Mouse (Mus musculus) limb, embryonic 10.5 days (tissue): Measurements from ENCODE around the gene Rps28. TPM values are rescaled to one million over a fixed set of nuclear protein-coding genes. Genes with fewer than 3 reads are reported as not detected.
"Not testable (repeated sequence)": the region's sequence is repeated elsewhere in the genome, so short reads cannot be mapped to it uniquely, and the experiment has no call there.

ENCODE experiments used
- DNase-seq: peaks from one replicate; pipeline ENCODE4 v3.0.0-alpha.2; 2017; ENCODE audit warnings: low spot score
- H3K27ac ChIP-seq: fragments of 300-500 bp; sonication (generic); 2 replicates; pipeline ENCODE4 v1.5.1; 2016; ENCODE audit warnings: mild to moderate bottlenecking
- H3K27me3 ChIP-seq: fragments of 300-500 bp; sonication (generic); 2 replicates; pipeline ENCODE4 v1.6.1; 2016; ENCODE audit warnings: low read depth, mild to moderate bottlenecking; ENCODE audit not compliant: poor library complexity, severe bottlenecking
- H3K36me3 ChIP-seq: fragments of 300-500 bp; sonication (generic); 2 replicates; pipeline ENCODE4 v1.6.1; 2016; ENCODE audit warnings: mild to moderate bottlenecking, moderate library complexity
- H3K4me1 ChIP-seq: fragments of 300-500 bp; sonication (generic); 2 replicates; pipeline ENCODE4 v1.6.1; 2016
- H3K4me3 ChIP-seq: fragments of 300-500 bp; sonication (generic); 2 replicates; pipeline ENCODE4 v1.5.1; 2016; ENCODE audit warnings: mild to moderate bottlenecking, moderate library complexity
- H3K9me3 ChIP-seq: fragments of 300-500 bp; sonication (generic); replicated peaks from 2 replicates; pipeline ENCODE4 v1.6.1; 2016; ENCODE audit warnings: mild to moderate bottlenecking
- WGBS: fragments of 180-500 bp; shearing (Covaris S2); methylation state at CpG from one replicate; pipeline ENCODE4 v1.1.7; 2016; 5-methylcytosine and 5-hydroxymethylcytosine counted together
- polyA plus RNA-seq: library from polyadenylated mRNA; unstranded; fragments of >200 nt; fragmentation: Nextera tagmentation; extraction: Ambion mirVana; gene quantifications from 2 replicates; pipeline ENCODE4 v1.2.1, GENCODE M21; 2016

Rps28 gene
- polyA plus RNA-seq, 1 experiment from 2014 or later = 867 TPM

DNA sequence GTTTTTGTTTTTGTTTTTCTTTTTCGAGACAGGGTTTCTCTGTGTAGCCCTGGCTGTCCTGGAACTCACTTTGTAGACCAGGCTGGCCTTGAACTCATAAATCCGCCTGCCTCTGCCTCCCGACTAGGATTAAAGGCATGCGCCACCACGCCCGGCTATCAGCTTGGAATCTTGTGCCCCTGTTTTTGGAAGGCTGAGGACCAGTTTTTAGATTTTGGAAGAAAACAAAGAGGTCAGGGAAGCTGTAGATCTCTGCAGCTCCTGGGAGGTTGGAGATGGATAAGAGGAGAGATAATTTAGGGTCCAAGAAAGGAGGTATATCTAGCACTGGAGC lies 602 bp upstream of the Rps28 start:
- DNase-seq, H3K9me3 ChIP-seq, H3K27me3 ChIP-seq: not testable (repeated sequence)
- WGBS = 5% methylated on average over 6 of the region's 6 CpGs
- peak overlapping the region; percentile 78 for H3K4me3 ChIP-seq
- peaks cover 69% of the 10 kb centered on the region for H3K36me3 ChIP-seq
- H3K27ac ChIP-seq = peak overlapping the region; percentile 89
- peaks cover 31% of the 10 kb centered on the region for H3K4me1 ChIP-seq

DNA sequence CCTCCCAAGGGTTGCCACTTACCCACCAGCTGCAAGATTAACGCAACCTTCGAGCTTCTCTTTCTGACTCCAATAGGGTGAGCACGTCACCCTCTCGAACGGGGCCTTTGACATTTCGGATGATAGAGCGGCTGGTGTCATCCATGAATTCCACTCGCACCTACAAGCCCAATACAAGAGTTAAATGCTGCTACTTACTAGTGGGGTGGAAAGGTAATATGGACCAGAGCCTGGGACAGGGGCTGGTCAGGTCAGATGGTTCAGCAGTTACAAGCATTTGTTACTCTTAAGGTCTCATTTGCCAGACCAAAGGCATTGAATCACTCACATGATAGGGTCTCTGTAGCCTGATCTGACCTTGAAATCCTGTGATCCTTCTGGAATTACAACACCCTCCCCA lies 1.2 kb downstream of the Rps28 start:
- DNase-seq, H3K27me3 ChIP-seq, H3K9me3 ChIP-seq: not testable (repeated sequence)
- Histone ChIP-seq H3K27ac (peak overlapping the region; percentile 89), H3K36me3 (peaks cover 69% of the 10 kb centered on the region), H3K4me1 (peaks cover 39% of the 10 kb centered on the region), H3K4me3 (peak overlapping the region; percentile 78)
- WGBS = 86% methylated on average over 8 of the region's 8 CpGs

DNA sequence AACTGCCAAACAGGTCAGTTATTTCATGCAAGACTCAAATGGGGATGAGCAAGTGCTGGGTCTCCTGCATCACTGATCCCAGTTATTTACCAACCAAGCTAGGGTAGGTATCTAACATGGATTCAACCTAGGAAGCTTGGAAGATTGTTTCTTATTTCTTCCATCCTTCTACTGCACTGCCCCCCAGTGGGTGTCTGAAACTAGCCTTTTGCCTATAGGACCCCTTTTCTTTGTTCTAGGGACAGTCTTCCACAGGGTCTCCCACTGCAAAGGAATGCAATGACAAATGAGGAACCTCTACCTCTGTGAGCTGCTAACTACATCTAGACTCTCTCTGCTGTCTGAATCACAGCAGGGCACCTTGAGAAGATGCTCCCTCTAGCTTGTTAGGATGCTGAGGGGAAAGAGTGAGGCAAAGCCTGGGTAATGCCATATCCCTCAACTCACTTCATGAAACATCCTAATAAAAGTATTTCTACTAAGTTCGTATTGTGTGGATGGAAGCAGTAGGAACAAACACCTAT lies 1.9 kb downstream of the Rps28 start:
- Histone ChIP-seq H3K36me3 (peaks cover 68% of the 10 kb centered on the region), H3K27me3 (no peaks in the 10 kb centered on the region), H3K27ac (no peak overlapping the region), H3K4me1 (peaks cover 46% of the 10 kb centered on the region), H3K9me3 (no peaks in the 10 kb centered on the region), H3K4me3 (peak overlapping the region; percentile 78)
- DNase-seq = no peak
- 88% methylated on average over 1 of the region's 1 CpGs for WGBS

DNA sequence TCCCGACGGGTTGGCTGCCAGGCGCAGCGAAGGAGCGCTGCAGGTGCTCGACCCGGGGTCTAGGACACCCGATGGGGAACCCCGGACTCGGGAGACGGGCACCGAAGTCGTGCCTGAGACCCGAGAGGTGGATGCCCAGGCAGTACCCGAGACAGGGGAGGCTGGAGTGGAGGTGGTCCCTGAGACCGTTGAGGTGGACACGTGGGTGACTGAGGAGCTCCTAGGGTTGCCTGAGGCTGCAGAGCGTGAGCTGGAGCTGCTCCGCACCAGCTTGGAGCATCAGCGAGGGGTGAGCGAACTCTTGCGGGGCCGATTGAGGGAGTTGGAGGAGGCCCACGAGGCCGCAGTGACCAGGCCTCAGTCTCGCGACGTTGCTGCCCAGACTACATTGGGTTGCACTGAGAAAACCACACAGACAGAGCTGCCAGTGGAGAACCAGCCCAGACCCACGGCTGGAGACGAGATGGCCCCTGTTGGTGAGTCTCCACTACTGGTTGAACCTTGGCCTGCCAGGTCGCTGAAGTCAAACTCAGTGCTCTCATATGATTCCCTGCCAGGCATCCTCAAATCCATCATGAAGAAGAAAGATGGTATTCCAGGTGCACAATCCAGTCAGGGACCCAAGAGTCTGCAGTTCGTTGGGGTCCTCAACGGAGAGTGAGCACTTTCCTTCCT lies 6.3 kb downstream of the Rps28 start:
- H3K36me3 ChIP-seq = peaks cover 60% of the 10 kb centered on the region
- H3K27me3 ChIP-seq = no peaks in the 10 kb centered on the region
- H3K4me3 ChIP-seq = peak overlapping the region; percentile 69
- H3K27ac ChIP-seq = peak overlapping the region; percentile 92
- H3K9me3 ChIP-seq = no peaks in the 10 kb centered on the region
- 22% methylated on average over 33 of the region's 33 CpGs for WGBS
- peaks cover 41% of the 10 kb centered on the region for H3K4me1 ChIP-seq
- no peak for DNase-seq

DNA sequence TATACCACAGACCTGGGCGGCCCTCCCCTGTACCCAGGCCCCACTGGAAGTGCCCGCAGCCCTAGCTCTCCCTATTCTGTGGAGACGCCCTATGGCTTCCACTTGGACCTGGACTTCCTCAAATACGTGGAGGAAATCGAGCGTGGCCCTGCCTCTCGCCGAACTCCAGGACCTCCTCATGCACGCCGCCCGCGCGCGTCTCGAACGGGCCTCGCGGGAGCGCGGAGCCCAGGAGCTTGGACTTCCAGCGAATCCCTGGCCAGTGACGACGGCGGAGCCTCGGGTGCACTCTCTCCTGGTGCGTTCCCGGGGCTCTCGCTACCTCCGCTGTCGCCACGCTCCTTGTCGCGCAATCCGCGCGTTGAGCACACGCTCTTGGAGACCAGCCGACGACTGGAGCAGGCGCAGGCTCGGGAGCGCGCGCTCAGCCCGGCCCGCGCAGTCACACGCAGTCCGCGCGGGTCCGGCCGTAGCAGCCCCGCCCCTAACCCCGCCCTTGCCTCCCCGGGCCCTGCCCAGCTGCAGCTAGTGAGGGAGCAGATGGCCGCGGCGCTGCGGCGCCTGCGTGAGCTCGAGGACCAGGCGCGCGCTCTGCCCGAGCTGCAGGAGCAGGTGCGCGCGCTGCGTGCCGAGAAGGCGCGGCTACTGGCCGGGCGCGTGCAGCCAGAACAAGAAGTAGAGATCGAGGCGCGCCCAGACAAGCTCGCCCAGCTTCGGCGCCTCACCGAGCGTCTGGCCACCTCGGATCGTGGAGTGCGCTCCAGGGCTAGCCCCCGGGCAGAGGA lies 7.0 kb downstream of the Rps28 start:
- H3K27me3 ChIP-seq = no peaks in the 10 kb centered on the region
- DNase-seq = peak; percentile 97
- H3K36me3 ChIP-seq = peaks cover 52% of the 10 kb centered on the region
- H3K4me1 ChIP-seq = peaks cover 38% of the 10 kb centered on the region
- H3K4me3 ChIP-seq = peak overlapping the region; percentile 69
- H3K27ac ChIP-seq = peak overlapping the region; percentile 92
- no peaks in the 10 kb centered on the region for H3K9me3 ChIP-seq
- WGBS = 1% methylated on average over 88 of the region's 89 CpGs

DNA sequence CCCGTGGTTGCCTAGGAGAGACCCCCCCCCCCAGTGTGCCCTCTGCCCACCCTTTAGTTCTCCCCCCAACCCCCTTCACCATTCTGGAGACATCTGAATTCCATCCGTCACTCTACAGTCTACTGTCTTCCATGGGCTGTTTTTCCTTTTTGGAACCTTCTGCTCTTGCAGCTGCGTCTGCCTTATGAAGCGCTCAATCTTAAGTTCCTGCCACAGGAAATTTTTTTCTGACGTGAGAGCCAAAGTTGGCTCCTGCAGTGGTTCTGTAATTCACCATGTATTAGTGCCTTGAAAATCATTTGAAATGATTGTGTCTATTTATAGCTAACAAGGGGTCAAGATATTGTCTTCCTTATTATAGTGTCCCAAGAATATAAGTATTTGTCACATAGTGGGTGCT lies 7.8 kb downstream of the Rps28 start:
- H3K4me3 ChIP-seq = peak overlapping the region; percentile 69
- peak overlapping the region; percentile 92; the same call in 1 of the 2 replicates for H3K27ac ChIP-seq

DNA sequence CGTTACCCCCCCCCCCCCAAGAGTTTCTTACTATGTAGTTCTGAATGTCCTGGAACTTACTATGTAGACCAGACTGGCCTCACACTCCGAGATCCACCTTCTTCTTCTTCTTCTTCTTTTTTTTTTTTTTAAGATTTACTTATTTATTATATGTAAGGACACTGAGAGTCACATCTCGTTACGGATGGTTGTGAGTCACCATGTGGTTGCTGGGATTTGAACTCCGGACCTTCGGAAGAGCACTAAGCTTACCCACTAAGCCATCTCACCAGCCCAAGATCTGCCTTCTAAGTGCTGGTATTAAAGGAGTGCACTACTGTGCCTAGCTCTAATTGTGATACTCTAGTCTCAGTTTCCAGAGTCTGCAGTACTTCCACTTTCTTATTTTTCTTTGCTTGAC lies 9.0 kb downstream of the Rps28 start:
- Histone ChIP-seq H3K9me3 (no peaks in the 10 kb centered on the region), H3K4me1 (peaks cover 39% of the 10 kb centered on the region), H3K27me3 (peaks cover 14% of the 10 kb centered on the region), H3K27ac (no peak overlapping the region), H3K4me3 (no peak overlapping the region), H3K36me3 (peaks cover 32% of the 10 kb centered on the region)
- WGBS = 89% methylated on average over 6 of the region's 6 CpGs
- no peak for DNase-seq

More for the DNA sequence above, 7.8 kb downstream of the Rps28 start:
- Histone ChIP-seq H3K27me3 (0 out of 2 replicates have a peak, but pooled peaks cover 2% of the 10 kb centered on the region), H3K9me3 (no peaks in the 10 kb centered on the region), H3K4me1 (peaks cover 31% of the 10 kb centered on the region), H3K36me3 (peaks cover 45% of the 10 kb centered on the region)
- no peak for DNase-seq
- WGBS = 81% methylated on average over 5 of the region's 5 CpGs

DNA sequence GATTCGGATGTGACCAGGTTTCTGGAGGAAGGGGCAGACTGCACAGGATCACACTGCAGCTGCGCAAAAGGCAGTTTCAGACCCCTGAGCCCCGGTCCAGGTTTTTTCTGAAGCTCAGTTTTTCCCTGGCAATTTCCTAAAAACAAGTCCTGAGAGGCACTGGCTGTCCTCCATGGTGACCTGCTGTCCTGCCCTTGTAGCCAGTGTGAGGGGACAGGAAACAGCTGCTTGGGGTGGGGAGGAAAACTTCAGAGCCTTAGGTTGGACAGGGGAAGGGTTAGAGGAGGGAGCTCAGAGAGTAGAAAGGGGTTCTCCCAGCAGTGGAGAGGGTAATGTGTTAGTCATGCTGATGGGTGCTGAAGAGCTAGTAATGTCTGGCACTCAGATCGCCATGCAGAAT lies 11.4 kb downstream of the Rps28 start:
- peaks cover 14% of the 10 kb centered on the region for H3K27me3 ChIP-seq
- H3K27ac ChIP-seq = no peak overlapping the region
- H3K4me1 ChIP-seq = peaks cover 31% of the 10 kb centered on the region
- no peak for DNase-seq
- 76% methylated on average over 4 of the region's 4 CpGs for WGBS
- H3K36me3 ChIP-seq = peaks cover 8% of the 10 kb centered on the region
- H3K9me3 ChIP-seq = no peaks in the 10 kb centered on the region
- H3K4me3 ChIP-seq = no peak overlapping the region

DNA sequence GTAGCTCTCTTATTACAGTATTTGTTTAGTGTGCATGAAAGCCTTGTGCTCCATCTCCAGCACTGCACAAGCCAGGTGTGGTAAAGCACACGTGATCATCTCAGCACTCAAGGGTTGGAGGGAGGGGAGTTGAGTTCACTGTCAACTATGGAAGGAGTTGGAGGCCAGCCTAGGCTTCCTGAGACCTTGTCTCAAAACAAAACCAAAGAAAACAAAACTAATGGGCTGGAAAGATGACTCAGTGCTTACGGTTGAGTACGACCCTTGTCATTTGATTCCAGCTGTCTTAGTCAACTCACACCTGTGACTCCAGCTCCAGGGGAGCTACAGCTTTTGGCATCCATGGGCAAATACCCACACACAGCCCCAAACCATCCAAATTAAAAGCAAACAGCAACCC lies 11.9 kb downstream of the Rps28 start:
- H3K27me3 ChIP-seq = peaks cover 14% of the 10 kb centered on the region
- no peak overlapping the region for H3K4me3 ChIP-seq
- DNase-seq = no peak
- peaks cover 30% of the 10 kb centered on the region for H3K4me1 ChIP-seq
- WGBS = 69% methylated on average over 3 of the region's 3 CpGs
- no peak overlapping the region for H3K27ac ChIP-seq
- H3K9me3 ChIP-seq = no peaks in the 10 kb centered on the region
- H3K36me3 ChIP-seq = peaks cover 5% of the 10 kb centered on the region; the same call in 1 of the 2 replicates

DNA sequence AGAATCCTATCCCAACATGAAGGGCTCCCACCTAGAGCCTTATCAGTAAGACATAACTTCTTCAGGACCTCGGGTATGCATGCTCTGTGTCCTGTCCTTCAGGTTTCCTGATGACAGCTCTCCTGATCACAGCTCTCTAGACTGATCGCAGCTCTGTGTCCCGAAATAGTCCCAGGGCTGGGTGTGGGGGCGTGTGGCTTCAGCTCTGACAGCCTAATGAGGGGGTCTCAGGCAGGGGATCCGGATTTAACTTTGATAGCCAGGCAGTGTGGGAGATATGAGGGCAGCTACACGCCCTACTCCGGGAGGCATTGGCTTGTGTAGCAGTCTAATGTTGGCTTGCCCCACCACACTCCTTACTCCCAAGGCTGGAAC lies 13.2 kb downstream of the Rps28 start:
- Histone ChIP-seq H3K9me3 (no peaks in the 10 kb centered on the region), H3K4me3 (peak overlapping the region; percentile 65), H3K36me3 (peaks cover 5% of the 10 kb centered on the region; the same call in 1 of the 2 replicates), H3K27ac (no peak overlapping the region), H3K4me1 (peaks cover 22% of the 10 kb centered on the region), H3K27me3 (peaks cover 14% of the 10 kb centered on the region)
- no peak for DNase-seq
- 24% methylated on average over 7 of the region's 7 CpGs for whole genome bisulfite sequencing

DNA sequence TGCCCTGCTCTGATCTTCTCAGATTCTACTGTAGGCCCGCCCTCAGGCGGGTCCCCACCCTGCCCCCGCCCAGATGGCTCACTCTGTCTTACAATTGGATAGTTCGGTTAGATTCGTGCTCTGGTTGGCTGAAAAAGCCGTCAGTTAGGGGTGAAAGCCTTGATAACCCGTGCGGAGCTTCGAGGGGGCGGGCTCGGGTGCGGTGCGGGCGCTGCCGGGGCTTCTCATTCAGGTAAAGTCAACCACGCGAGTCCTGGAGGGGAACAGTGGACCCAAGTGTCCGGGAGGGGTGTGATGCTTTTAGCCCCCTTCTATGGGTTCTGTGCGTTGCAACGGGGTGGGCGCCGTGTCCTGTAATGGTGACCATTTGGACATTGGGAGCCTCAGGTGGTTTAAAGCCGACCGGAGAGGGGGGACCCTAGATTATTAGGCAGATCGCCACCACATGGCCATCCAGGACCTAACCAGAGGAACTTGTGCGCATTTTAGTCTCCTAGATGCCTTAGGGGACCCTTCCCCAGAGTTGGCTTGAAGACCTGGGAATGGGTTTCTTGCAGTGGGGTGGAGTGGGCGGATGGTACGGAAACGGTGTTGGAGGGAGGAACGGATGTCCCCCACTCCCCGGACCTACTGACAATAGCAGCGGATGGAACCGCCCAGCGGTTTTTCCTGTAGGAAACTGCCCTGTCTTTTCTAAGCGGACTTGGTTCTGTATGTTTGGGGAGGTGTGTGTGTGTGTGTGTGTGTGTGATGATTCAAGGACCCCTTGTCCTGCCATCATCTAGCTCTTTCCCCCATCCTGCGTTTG lies 13.8 kb downstream of the Rps28 start, which contains the start of gene Kank3:
TSS of gene Kank3 (plus strand) at position 186 of the 808 bp plus-strand sequence.
- Histone ChIP-seq H3K27ac (peak within 1 kb of the TSS; percentile 69; the same call in 1 of the 2 replicates), H3K9me3 (no peaks in the 10 kb centered on the region), H3K4me3 (peak within 1 kb of the TSS; percentile 65), H3K36me3 (0 out of 2 replicates have a peak, but pooled peaks cover 1% of the 10 kb centered on the region), H3K27me3 (peaks cover 14% of the 10 kb centered on the region), H3K4me1 (peaks cover 22% of the 10 kb centered on the region)
- DNase-seq = peak; percentile 93
- 1% methylated on average over 36 of the region's 36 CpGs for WGBS

DNA sequence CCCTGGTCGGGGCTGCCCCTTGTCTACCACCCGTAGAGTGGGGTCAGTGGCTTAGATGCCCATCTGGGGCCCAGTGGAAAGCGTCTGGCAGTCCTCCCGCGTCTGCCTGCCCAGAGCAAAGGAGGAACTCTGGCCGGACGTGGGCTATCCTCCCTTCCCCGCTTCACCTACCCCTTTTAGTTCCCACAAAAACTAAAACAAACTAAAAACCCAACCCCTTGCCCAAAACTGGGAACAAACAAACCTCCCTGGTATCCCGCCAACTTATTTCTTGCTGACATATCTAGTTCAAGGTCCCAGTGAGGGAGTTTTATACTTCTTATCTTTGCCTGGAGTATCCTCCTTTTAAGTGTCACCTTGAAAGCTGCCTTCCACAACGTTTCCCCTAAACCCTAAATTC lies 16.2 kb downstream of the Rps28 start:
- peaks cover 14% of the 10 kb centered on the region for H3K27me3 ChIP-seq
- H3K36me3 ChIP-seq = no peaks in the 10 kb centered on the region
- no peak for DNase-seq
- no peaks in the 10 kb centered on the region for H3K9me3 ChIP-seq
- no peak overlapping the region for H3K27ac ChIP-seq
- peaks cover 22% of the 10 kb centered on the region for H3K4me1 ChIP-seq
- WGBS = 39% methylated on average over 10 of the region's 10 CpGs
- H3K4me3 ChIP-seq = no peak overlapping the region
